Mouse (Mus musculus) kidney, embryonic 16.5 days (tissue): Measurements from ENCODE around the gene Rabepk. TPM values are rescaled to one million over a fixed set of nuclear protein-coding genes. Genes with fewer than 3 reads are reported as not detected.

Experiments
- ATAC-seq: fragments of 200-750 bp; cut with Nextera tagmentation; 2 replicates; pipeline ENCODE4 v1.8.0; 2017; ENCODE audit warnings: moderate TSS enrichment; ENCODE audit not compliant: low FRiP score, low TSS enrichment
- H3K27ac ChIP-seq: fragments of 300-500 bp; sonication (generic); 2 replicates; pipeline ENCODE4 v1.5.1; 2014; ENCODE audit warnings: low read length
- H3K27me3 ChIP-seq: fragments of 300-500 bp; sonication (generic); 2 replicates; pipeline ENCODE4 v1.6.1; 2014; ENCODE audit warnings: low read length, control low read depth, mixed read lengths; ENCODE audit not compliant: insufficient read depth
- H3K36me3 ChIP-seq: fragments of 300-500 bp; sonication (generic); 2 replicates; pipeline ENCODE4 v1.6.1; 2014; ENCODE audit warnings: low read length, control low read depth, mixed read lengths; ENCODE audit not compliant: insufficient read depth
- H3K4me1 ChIP-seq: fragments of 300-500 bp; sonication (generic); 2 replicates; pipeline ENCODE4 v1.6.1; 2014; ENCODE audit warnings: low read length, control low read depth, mixed read lengths; ENCODE audit not compliant: insufficient read depth
- H3K4me2 ChIP-seq: fragments of 300-500 bp; sonication (generic); replicated peaks from 2 replicates; pipeline ENCODE4 v1.6.1; 2014; ENCODE audit warnings: low read depth, low read length
- H3K4me3 ChIP-seq: fragments of 300-500 bp; sonication (generic); 2 replicates; pipeline ENCODE4 v1.5.1; 2014; ENCODE audit warnings: mild to moderate bottlenecking, low read length
- H3K9ac ChIP-seq: fragments of 300-500 bp; sonication (generic); replicated peaks from 2 replicates; pipeline ENCODE4 v1.6.1; 2014; ENCODE audit warnings: low read length
- H3K9me3 ChIP-seq: fragments of 300-500 bp; sonication (generic); 2 replicates; pipeline ENCODE4 v1.6.1; 2016; ENCODE audit warnings: low read length, control low read depth
- WGBS: fragments of 180-500 bp; shearing (Covaris S2); extraction: QIAGEN DNeasy Blood & Tissue Kit; methylation state at CpG from one replicate; pipeline ENCODE4 v1.1.7; 2014; 5-methylcytosine and 5-hydroxymethylcytosine counted together
- polyA plus RNA-seq: library from polyadenylated mRNA; unstranded; fragments of >200 nt; fragmentation: Nextera tagmentation; extraction: Ambion mirVana; gene quantifications from 2 replicates; pipeline ENCODE4 v1.2.1, GENCODE M21; 2015

Gene Rabepk
- polyA plus RNA-seq, 1 experiment from 2014 or later, result 38.9 TPM

- ATAC-seq, result no peak
- WGBS, result 83% methylated on average over 1 of the region's 1 CpGs
- Histone ChIP-seq H3K27ac (no peak overlapping the region), H3K4me1 (no peaks in the 10 kb centered on the region), H3K27me3 (no peaks in the 10 kb centered on the region), H3K9me3 (no peaks in the 10 kb centered on the region), H3K4me3 (no peak overlapping the region), H3K4me2 (no peak overlapping the region), H3K9ac (no peak overlapping the region), H3K36me3 (no peaks in the 10 kb centered on the region)
These were observed 63.1 kb downstream of the Rabepk start for GRCm38 (mm10) chr2:34736626-34737025.

Other genes starting within 250 kb of the Rabepk start
- 76.3 and 89.8 TPM in 2 replicates for gene Gapvd1, start 44.7 kb downstream of the Rabepk start, polyA plus RNA-seq
- 983 and 1,090 TPM in 2 replicates for gene Hspa5, start 27.9 kb downstream of the Rabepk start, polyA plus RNA-seq
- gene Fbxw2, start 26.4 kb upstream of the Rabepk start, polyA plus RNA-seq, result 81.7 and 82.0 TPM in 2 replicates
- gene Gm34653, start 33.1 kb upstream of the Rabepk start, polyA plus RNA-seq, result 0.10 TPM in 1 of 2 replicates, not detected in the other
- 13.2 and 13.6 TPM in 2 replicates for gene Cutal, start 74.5 kb upstream of the Rabepk start, polyA plus RNA-seq
- gene Psmd5, start 75.1 kb upstream of the Rabepk start, polyA plus RNA-seq, result 130 and 140 TPM in 2 replicates
- gene Phf19, start 114.1 kb upstream of the Rabepk start, polyA plus RNA-seq, result 21.4 and 22.2 TPM in 2 replicates
- gene Traf1, start 161.9 kb upstream of the Rabepk start, polyA plus RNA-seq, result 30.3 and 33.2 TPM in 2 replicates